Mouse (Mus musculus): ENCODE measurements around the gene Il11ra1.
"Not testable (repeated sequence)": the region's sequence is repeated elsewhere in the genome, so short reads cannot be mapped to it uniquely, and the experiment has no call there.

Gene Il11ra1

DNA sequence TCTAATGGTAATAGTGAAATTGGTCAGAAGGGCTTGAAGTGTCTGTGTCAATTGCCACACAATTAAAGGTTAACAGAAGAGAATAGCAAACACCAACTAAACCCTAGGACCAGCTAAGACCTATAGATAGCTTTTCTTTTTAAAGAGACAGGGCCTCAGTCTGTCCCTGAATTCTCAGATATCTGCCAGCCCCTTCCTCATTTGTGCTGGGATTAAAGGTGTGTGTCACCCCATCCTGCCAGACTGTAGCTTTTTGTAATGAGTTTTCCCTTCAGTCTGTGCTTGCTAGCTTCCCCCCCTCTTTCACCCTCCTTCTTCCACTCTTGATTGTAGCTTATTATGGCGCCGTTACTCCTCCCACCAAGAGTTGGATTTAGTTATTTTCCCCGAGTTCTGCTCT lies 83.4 kb downstream of the Il11ra1 start:
- DNase-seq, result not testable (repeated sequence)
